Mouse (Mus musculus) liver, embryonic 13.5 days (tissue): ENCODE measurements around the gene Ubash3a. TPM values are rescaled to one million over a fixed set of nuclear protein-coding genes. Genes with fewer than 3 reads are reported as not detected.
"Not testable (repeated sequence)": the region's sequence is repeated elsewhere in the genome, so short reads cannot be mapped to it uniquely, and the experiment has no call there.

Experiments used
- ATAC-seq: fragments of 200-750 bp; cut with Nextera tagmentation; 2 replicates; pipeline ENCODE4 v1.8.0; 2017; ENCODE audit warnings: low read depth, mild to moderate bottlenecking, moderate number of reproducible peaks, moderate library complexity
- DNase-seq: peaks from one replicate; pipeline ENCODE4 v3.0.0; 2022
- H3K27ac ChIP-seq: fragments of 300-500 bp; sonication (generic); 2 replicates; pipeline ENCODE4 v1.5.1; 2015; ENCODE audit warnings: moderate library complexity, mild to moderate bottlenecking, inconsistent platforms
- H3K27me3 ChIP-seq: fragments of 300-500 bp; sonication (generic); 2 replicates; pipeline ENCODE4 v1.6.1; 2015; ENCODE audit warnings: mild to moderate bottlenecking, inconsistent platforms
- H3K36me3 ChIP-seq: fragments of 300-500 bp; sonication (generic); 2 replicates; pipeline ENCODE4 v1.6.1; 2015; ENCODE audit warnings: mild to moderate bottlenecking, inconsistent platforms
- H3K4me1 ChIP-seq: fragments of 300-500 bp; sonication (generic); replicated peaks from 2 replicates; pipeline ENCODE4 v1.6.1; 2015; ENCODE audit warnings: inconsistent platforms
- H3K4me2 ChIP-seq: fragments of 300-500 bp; sonication (generic); 2 replicates; pipeline ENCODE4 v1.6.1; 2015; ENCODE audit warnings: inconsistent platforms, mild to moderate bottlenecking, moderate library complexity
- H3K4me3 ChIP-seq: fragments of 300-500 bp; sonication (generic); replicated peaks from 2 replicates; pipeline ENCODE4 v1.5.1; 2015; ENCODE audit warnings: mild to moderate bottlenecking, inconsistent platforms
- H3K9ac ChIP-seq: fragments of 300-500 bp; sonication (generic); 2 replicates; pipeline ENCODE4 v1.6.1; 2015; ENCODE audit warnings: mild to moderate bottlenecking, inconsistent platforms
- H3K9me3 ChIP-seq: fragments of 300-500 bp; sonication (generic); replicated peaks from 2 replicates; pipeline ENCODE4 v1.6.1; 2016; ENCODE audit warnings: inconsistent platforms
- WGBS: fragments of 180-500 bp; shearing (Covaris S2); methylation state at CpG from one replicate; pipeline ENCODE4 v1.1.7; 2015; ENCODE audit not compliant: insufficient replicate concordance; 5-methylcytosine and 5-hydroxymethylcytosine counted together
- polyA plus RNA-seq: library from polyadenylated mRNA; unstranded; fragments of >200 nt; fragmentation: Nextera tagmentation; extraction: Ambion mirVana; gene quantifications from 2 replicates; pipeline ENCODE4 v1.2.1, GENCODE M21; 2015

Gene Ubash3a
- polyA plus RNA-seq, 1 experiment from 2014 or later = 18.8 TPM

DNA sequence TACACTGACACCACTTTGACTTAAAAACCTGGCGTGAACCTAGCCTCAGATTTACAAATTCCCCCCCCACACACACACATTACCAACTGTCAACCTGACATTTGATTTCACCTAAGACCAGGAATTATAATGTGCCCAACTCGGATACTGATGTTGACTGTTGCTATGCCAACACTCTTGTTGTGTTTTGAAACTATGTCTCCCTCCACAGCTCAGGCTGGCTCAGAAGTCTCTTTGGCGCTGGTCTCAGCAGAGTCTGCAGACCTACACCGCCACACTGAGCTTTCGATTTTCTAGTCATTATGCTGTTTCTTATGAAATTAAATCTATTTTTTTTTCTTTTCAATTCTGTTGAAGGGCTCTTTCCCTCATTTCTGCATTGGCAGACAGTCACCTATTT lies 55.0 kb downstream of the Ubash3a start:
- Histone ChIP-seq H3K4me2 (no peak overlapping the region), H3K4me3 (no peak overlapping the region), H3K9ac (no peak overlapping the region), H3K36me3 (no peaks in the 10 kb centered on the region), H3K4me1 (0 out of 2 replicates have a peak, but pooled peaks cover 4% of the 10 kb centered on the region), H3K27me3 (no peaks in the 10 kb centered on the region), H3K9me3 (no peaks in the 10 kb centered on the region), H3K27ac (no peak overlapping the region)
- DNase-seq (no peak), ATAC-seq (no peak)
- WGBS = 69% methylated on average over 5 of the region's 5 CpGs

DNA sequence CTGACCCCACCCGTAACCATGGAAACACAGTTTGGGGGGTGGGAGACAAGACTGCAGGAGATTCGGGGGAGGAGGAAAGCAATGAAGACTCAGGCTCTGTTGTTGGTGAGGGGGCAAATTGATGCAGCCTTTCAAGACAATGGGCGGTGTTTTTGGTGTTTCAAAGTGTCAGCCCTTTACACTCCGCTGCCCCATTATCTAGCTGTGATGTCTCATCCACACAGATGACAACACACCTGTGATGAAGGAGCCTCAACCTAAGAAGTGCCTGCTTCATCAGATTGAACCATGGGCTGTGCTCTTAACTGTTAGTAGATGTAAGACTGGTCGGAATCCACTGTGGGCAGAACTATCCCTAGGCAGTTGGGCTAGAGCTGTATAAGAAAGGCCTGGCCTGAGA lies 56.1 kb downstream of the Ubash3a start:
- ATAC-seq = no peak
- Histone ChIP-seq H3K36me3 (no peaks in the 10 kb centered on the region), H3K4me2 (no peak overlapping the region), H3K27ac (no peak overlapping the region), H3K9ac (no peak overlapping the region), H3K4me1 (0 out of 2 replicates have a peak, but pooled peaks cover 4% of the 10 kb centered on the region), H3K27me3 (no peaks in the 10 kb centered on the region), H3K4me3 (no peak overlapping the region), H3K9me3 (no peaks in the 10 kb centered on the region)
- no peak for DNase-seq
- 65% methylated on average over 5 of the region's 5 CpGs for WGBS

DNA sequence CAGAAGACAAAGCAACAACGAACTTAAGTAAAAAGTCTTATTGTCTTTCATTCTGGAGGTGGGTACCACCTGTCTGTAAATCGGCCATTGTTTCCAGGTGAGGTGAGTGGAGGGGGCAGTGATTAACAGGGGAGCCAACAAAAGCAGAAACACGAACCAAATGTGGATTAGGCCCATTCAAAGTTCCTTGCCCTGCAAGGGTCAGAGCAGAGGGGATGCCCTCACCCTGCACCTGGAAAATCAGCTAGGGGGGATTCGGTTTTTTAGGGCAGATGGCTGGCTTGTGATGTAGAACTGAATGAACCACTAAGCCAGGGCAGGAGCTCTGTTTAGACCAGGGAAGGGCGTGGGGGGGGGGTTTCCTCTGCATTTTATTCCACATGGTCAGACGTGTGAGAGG lies 56.7 kb downstream of the Ubash3a start:
- no peak overlapping the region for H3K9ac ChIP-seq
- DNase-seq = no peak

DNA sequence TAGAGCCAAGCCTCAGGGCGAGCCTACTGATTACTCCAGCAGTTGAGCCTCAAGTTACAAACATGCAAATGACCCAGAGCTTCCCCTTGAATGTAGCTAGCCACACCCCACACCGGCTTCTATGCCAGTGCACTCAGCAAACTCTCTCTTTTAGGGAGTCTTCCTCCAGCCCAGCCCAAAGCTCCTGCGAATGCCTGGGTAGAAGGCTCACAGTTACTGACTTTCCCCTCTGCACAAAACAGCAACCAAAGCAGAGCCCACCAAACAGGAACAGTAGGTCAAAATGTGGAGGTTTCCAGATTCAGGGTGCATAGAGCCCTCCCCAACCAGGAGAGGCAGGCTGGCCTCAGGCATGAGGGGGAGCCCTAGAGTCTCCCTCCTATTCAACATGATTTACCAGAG lies 57.5 kb downstream of the Ubash3a start:
- Histone ChIP-seq H3K9me3 (no peaks in the 10 kb centered on the region), H3K4me1 (0 out of 2 replicates have a peak, but pooled peaks cover 5% of the 10 kb centered on the region), H3K27ac (no peak overlapping the region), H3K36me3 (no peaks in the 10 kb centered on the region), H3K4me3 (no peak overlapping the region), H3K4me2 (no peak overlapping the region), H3K27me3 (no peaks in the 10 kb centered on the region), H3K9ac (no peak overlapping the region)
- no peak for DNase-seq
- no peak for ATAC-seq
- WGBS = 30% methylated on average over 3 of the region's 3 CpGs

More for the DNA sequence above, 56.7 kb downstream of the Ubash3a start:
- Histone ChIP-seq H3K27ac (no peak overlapping the region), H3K4me3 (no peak overlapping the region), H3K4me2 (no peak overlapping the region), H3K27me3 (no peaks in the 10 kb centered on the region), H3K4me1 (0 out of 2 replicates have a peak, but pooled peaks cover 4% of the 10 kb centered on the region), H3K9me3 (no peaks in the 10 kb centered on the region), H3K36me3 (no peaks in the 10 kb centered on the region)
- 52% methylated on average over 6 of the region's 6 CpGs for WGBS
- no peak for ATAC-seq

DNA sequence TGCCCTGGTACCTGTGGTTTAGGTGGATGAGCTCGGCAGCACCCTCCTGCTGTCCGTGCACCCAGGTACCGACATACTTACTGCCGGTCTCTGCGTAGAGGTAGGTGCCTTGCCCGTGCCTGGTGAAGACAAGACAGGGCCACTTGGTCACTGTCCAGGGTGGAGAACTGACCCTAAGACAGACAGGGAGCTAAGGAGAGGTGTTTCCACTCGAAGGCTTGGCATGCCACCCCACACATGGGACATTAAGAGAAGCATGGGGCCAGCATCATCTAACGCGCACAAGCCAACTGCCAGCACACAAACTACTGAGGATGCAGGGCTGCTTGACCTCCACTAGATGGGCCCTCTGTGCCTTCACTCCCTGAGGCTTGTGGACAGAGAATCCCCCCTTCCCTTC lies 58.2 kb downstream of the Ubash3a start:
- no peaks in the 10 kb centered on the region for H3K9me3 ChIP-seq
- no peaks in the 10 kb centered on the region for H3K27me3 ChIP-seq
- 0 out of 2 replicates have a peak, but pooled peaks cover 8% of the 10 kb centered on the region for H3K4me1 ChIP-seq
- H3K27ac ChIP-seq = no peak overlapping the region
- no peaks in the 10 kb centered on the region for H3K36me3 ChIP-seq
- H3K4me3 ChIP-seq = no peak overlapping the region
- no peak overlapping the region for H3K4me2 ChIP-seq
- no peak for ATAC-seq
- 80% methylated on average over 9 of the region's 9 CpGs for WGBS
- no peak for DNase-seq
- no peak overlapping the region for H3K9ac ChIP-seq

DNA sequence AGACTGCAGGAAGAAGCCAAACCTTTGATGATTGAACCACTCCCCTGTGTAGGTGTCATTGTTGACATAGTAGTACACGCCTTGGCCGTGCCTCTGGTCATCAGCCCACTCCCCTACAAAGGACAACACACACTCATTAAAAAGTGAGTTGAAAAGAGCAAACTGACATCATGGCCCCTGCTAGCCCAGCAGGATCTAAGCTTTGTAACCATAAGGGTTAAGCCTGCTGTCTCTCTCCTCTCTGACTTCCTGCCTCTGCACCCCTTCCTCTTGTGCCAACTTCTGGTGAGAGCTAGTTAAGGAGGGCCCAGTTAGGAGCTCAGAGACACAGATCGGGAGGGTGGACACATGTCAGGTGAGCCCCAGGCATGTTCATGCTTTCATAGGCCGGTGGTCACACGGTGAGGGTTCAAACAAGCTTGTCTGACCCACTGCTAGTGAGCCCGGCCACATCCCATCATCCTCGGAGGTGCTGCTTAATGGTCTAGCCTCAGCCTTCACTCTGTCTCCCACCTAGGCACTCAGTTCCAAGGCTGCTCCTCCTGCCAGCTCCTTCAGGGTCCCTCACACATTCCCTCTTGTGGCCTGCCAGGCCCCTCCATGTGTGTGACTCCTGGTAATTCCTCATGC lies 58.8 kb downstream of the Ubash3a start:
- no peak for ATAC-seq
- no peaks in the 10 kb centered on the region for H3K36me3 ChIP-seq
- no peak for DNase-seq
- 0 out of 2 replicates have a peak, but pooled peaks cover 8% of the 10 kb centered on the region for H3K4me1 ChIP-seq
- no peaks in the 10 kb centered on the region for H3K27me3 ChIP-seq
- no peak overlapping the region for H3K27ac ChIP-seq
- no peaks in the 10 kb centered on the region for H3K9me3 ChIP-seq
- WGBS = 61% methylated on average over 7 of the region's 7 CpGs
- H3K9ac ChIP-seq = no peak overlapping the region
- H3K4me3 ChIP-seq = no peak overlapping the region
- H3K4me2 ChIP-seq = no peak overlapping the region

DNA sequence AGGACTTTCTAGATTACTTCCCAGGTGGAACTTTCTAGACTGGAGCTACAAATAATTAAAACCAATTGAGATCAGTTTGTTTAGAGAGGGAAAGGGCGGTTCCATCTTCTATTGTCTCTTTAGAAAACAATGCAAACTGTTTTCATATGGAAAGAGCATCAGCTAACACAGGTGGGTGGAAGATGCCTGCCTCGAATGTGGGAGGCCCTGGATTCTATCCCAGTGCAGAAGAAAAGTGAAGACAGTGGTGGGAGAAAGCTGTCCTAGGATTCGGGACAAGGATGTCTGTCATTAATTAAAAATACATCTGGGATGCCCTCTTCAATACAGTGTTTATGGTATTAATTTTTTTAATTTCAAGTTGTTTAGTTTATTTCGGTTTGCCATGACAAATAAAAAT lies 59.5 kb downstream of the Ubash3a start:
- H3K4me3 ChIP-seq = no peak overlapping the region
- H3K4me2 ChIP-seq = no peak overlapping the region
- 0 out of 2 replicates have a peak, but pooled peaks cover 8% of the 10 kb centered on the region for H3K4me1 ChIP-seq
- H3K27me3 ChIP-seq = no peaks in the 10 kb centered on the region
- no peaks in the 10 kb centered on the region for H3K9me3 ChIP-seq
- 58% methylated on average over 4 of the region's 4 CpGs for WGBS
- DNase-seq = no peak
- no peak overlapping the region for H3K27ac ChIP-seq
- no peak for ATAC-seq
- no peak overlapping the region for H3K9ac ChIP-seq
- no peaks in the 10 kb centered on the region for H3K36me3 ChIP-seq

DNA sequence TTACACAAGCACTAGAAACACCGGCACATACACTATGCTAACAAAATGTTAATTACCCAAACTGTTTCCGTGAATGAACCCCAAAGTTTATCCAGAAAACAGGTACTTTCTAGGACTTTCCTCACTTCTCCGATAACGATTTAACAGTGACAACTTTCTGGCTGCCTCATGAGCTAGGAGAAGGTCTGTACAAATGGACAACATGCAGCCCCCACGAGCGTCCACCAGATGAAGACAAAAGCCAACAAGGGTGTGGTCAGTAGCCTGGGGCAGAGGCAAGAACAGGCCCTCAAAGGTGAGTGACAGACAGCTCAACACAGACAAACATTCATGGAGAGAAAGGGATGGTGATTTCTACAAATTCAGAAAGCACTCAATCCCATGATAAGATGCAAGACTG lies 59.9 kb downstream of the Ubash3a start:
- Histone ChIP-seq H3K9me3 (no peaks in the 10 kb centered on the region), H3K9ac (no peak overlapping the region), H3K36me3 (no peaks in the 10 kb centered on the region), H3K4me2 (no peak overlapping the region), H3K4me3 (no peak overlapping the region), H3K27ac (no peak overlapping the region), H3K27me3 (no peaks in the 10 kb centered on the region), H3K4me1 (0 out of 2 replicates have a peak, but pooled peaks cover 8% of the 10 kb centered on the region)
- ATAC-seq (no peak), DNase-seq (no peak)
- WGBS = 69% methylated on average over 6 of the region's 6 CpGs

DNA sequence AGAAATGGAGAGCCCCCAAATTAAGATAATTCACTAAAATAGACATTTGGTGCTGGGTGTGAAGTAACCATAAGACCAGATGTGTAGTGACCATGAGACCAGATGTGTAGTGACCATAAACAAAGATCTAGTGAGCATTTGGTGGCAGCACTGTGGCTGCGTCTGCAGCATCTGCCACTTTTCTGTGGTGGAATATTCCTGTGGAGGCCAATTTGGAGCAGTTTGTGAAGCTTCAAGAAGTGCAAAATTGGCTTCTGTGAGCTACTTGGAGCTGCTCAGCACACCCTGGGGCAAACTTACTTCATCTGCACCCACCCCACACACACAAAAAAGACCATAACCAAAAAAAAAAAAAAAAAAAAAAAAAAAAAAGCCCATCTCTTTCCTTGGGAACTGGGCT lies 60.3 kb downstream of the Ubash3a start:
- H3K27ac ChIP-seq = no peak overlapping the region
- H3K36me3 ChIP-seq = no peaks in the 10 kb centered on the region
- ATAC-seq = no peak
- H3K27me3 ChIP-seq = no peaks in the 10 kb centered on the region
- no peak overlapping the region for H3K4me2 ChIP-seq
- H3K9me3 ChIP-seq = no peaks in the 10 kb centered on the region
- DNase-seq = no peak
- 52% methylated on average over 1 of the region's 1 CpGs for WGBS
- H3K4me3 ChIP-seq = no peak overlapping the region
- H3K9ac ChIP-seq = no peak overlapping the region
- H3K4me1 ChIP-seq = 0 out of 2 replicates have a peak, but pooled peaks cover 8% of the 10 kb centered on the region

DNA sequence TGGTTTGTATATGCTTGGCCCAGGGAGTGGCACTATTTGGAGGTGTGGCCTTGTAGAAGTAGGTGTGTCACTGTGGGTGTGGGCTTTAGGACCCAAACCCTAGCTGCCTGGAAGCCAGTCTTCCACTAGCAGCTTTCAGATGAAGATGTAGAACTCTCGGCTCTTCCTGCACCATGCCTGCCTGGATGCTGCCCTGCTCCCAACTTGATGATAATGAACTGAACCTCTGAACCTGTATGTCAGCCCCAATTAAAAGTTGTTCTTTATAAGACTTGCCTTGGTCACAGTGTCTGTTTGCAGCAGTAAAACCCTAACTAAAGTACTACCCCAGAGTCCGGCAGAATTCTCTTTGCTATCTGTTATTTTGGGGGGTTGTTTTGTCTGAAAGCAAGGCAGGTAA lies 62.1 kb downstream of the Ubash3a start:
- Histone ChIP-seq H3K36me3 (no peaks in the 10 kb centered on the region), H3K27me3 (no peaks in the 10 kb centered on the region), H3K27ac (no peak overlapping the region), H3K9me3 (no peaks in the 10 kb centered on the region), H3K4me1 (0 out of 2 replicates have a peak, but pooled peaks cover 7% of the 10 kb centered on the region), H3K9ac (no peak overlapping the region), H3K4me2 (no peak overlapping the region), H3K4me3 (no peak overlapping the region)
- ATAC-seq (no peak), DNase-seq (no peak)
- WGBS = 75% methylated on average over 2 of the region's 2 CpGs

DNA sequence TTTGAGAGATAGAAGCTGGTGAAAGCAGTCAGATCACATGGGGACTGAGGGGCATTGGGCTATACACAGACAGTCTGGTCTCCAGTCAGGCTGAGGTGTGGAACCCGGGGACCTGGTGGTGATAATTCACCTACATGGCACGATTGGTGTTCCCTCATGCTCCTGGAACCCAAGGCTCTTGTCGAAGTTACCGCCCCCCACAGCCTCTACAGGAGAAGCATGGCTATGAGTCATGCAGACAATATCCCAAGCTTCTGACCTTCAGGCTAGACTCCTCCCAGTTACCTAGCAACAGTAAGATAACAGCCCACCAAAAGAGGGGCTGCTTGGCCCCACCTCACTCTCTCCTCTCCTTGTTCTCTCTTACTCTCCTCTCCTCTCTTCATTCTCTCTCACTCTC lies 62.6 kb downstream of the Ubash3a start:
- no peak for ATAC-seq
- no peak overlapping the region for H3K4me3 ChIP-seq
- DNase-seq = no peak
- no peaks in the 10 kb centered on the region for H3K27me3 ChIP-seq
- H3K9me3 ChIP-seq = no peaks in the 10 kb centered on the region
- no peak overlapping the region for H3K4me2 ChIP-seq
- no peak overlapping the region for H3K9ac ChIP-seq
- H3K4me1 ChIP-seq = 0 out of 2 replicates have a peak, but pooled peaks cover 4% of the 10 kb centered on the region
- H3K27ac ChIP-seq = no peak overlapping the region
- H3K36me3 ChIP-seq = no peaks in the 10 kb centered on the region
- WGBS = 66% methylated on average over 4 of the region's 4 CpGs

DNA sequence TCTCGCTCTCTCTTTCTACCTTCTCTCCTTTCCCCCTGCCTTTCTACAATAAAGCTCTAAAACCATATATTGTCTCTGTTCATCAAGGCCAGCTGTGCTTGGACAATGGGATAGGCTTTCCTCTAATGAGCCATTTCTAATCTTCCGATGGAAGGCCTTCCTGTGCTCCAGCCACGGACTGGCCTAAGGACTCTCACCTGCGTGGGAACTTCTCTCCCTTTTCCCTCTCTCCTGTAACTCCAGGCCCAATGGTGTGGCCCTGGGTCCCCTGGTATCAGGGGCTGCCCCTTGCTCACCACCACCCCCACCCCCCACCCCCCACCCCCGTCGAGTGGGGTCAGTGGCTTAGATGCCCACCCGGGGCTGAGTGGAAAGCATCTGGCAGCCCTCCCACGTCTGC lies 63.1 kb downstream of the Ubash3a start:
- ATAC-seq, H3K9ac ChIP-seq: not testable (repeated sequence)
- WGBS = 63% methylated on average over 6 of the region's 8 CpGs

More for the DNA sequence above, 63.1 kb downstream of the Ubash3a start:
- not testable (repeated sequence) for H3K4me3 ChIP-seq, H3K4me1 ChIP-seq, H3K27me3 ChIP-seq, H3K4me2 ChIP-seq, DNase-seq, H3K36me3 ChIP-seq, H3K27ac ChIP-seq, H3K9me3 ChIP-seq
